ENCODE assay signal across 18 mouse cellular contexts in the genomic region with DNA sequence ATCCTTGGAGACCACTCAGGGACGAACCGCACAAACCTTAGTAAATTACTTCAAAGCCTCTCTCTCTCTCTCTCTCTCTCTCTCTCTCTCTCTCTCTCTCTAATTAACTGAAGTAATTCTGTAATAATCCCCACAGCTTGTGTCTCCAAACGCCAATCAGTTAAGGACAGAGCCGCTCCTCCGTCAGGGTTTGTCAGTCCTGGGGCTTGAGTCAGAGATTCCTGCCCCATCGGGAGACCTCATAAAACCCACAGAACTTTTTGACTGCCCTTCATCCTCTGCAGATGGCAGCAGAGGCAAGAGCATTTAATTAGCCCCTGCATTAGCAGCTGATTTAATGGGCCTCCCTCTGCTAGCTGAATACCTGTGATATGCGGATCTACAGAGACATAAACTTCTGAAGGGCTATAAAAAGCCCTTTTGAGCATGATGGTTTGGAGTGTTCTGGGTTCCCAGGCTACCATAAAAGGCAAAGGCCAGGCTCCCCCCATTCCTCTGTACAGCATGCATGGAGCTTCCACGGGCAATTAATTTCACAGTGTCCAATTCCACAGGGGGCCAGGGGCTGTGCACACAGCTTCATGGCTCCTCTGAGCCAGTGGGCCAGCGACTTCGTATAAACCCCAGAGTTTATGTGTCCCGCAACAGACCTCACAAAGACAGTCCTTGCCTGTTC.
DNase-seq lines count a peak whose midpoint lies in the region; ATAC-seq and TF ChIP-seq lines count a peak whose summit lies in the region.
"Had no signal": no experiment of that assay in that cellular context is flagged by ENCODE, and none has a peak within 500 bp of the region (broad histone marks: within the 10 kb centered on the region; RNA-seq: fewer than 3 reads in every experiment).

No protein-coding gene starts in this region.

- no peaks in the 10 kb centered on the region for H3K9me3 ChIP-seq in kidney, embryonic 14.5 days (ENCODE audit: control insufficient read depth, low read length)
- no peaks in the 10 kb centered on the region for H3K9me3 ChIP-seq in limb, embryonic 11.5 days (ENCODE audit: control insufficient read depth, low read length)
- H3K9me3 ChIP-seq in stomach, postnatal 0 days (ENCODE audit: control insufficient read depth, low read length): no peaks in the 10 kb centered on the region

- no peak overlapping the region for H3K4me2 ChIP-seq in kidney, embryonic 14.5 days (replicated peaks; ENCODE audit: low read depth, low read length)
- no peak overlapping the region for H3K4me2 ChIP-seq in limb, embryonic 11.5 days (ENCODE audit: low read depth, severe bottlenecking)
- no peak overlapping the region for H3K4me2 ChIP-seq in stomach, postnatal 0 days (replicated peaks; ENCODE audit: low read depth)
- H3K4me2 ChIP-seq: heart, embryonic 11.5 days had no signal

- H3K4me3 ChIP-seq in kidney, embryonic 14.5 days (ENCODE audit: low read length): no peak overlapping the region
- H3K4me3 ChIP-seq in limb, embryonic 11.5 days (ENCODE audit: low read depth, low read length): no peak overlapping the region
- H3K4me3 ChIP-seq in stomach, postnatal 0 days (ENCODE audit: low read depth, low read length): no peak overlapping the region
- H3K4me3 ChIP-seq: layer of hippocampus, adult 2 months; left cerebral cortex, adult 2 months had no signal

- peak; percentile 24 for TF ChIP-seq CTCF in stomach, postnatal 0 days (IDR thresholded peaks at IDR 0.05; ENCODE audit: low read depth)

- no peaks in the 10 kb centered on the region for H3K36me3 ChIP-seq in kidney, embryonic 14.5 days (ENCODE audit: control insufficient read depth, insufficient read depth, low read length)
- H3K36me3 ChIP-seq in limb, embryonic 11.5 days (ENCODE audit: control insufficient read depth, insufficient read depth, low read length): no peaks in the 10 kb centered on the region
- no peaks in the 10 kb centered on the region for H3K36me3 ChIP-seq in stomach, postnatal 0 days (ENCODE audit: control insufficient read depth, insufficient read depth, low read length)

- H3K9ac ChIP-seq in kidney, embryonic 14.5 days (ENCODE audit: low read depth, low read length): no peak overlapping the region
- no peak overlapping the region for H3K9ac ChIP-seq in limb, embryonic 11.5 days (ENCODE audit: low read length)
- H3K9ac ChIP-seq in stomach, postnatal 0 days (ENCODE audit: low read length): no peak overlapping the region
- H3K9ac ChIP-seq: liver, postnatal 0 days had no signal

- TF ChIP-seq EP300 in stomach, postnatal 0 days (optimal IDR thresholded peaks at IDR 0.05): no peak

- ATAC-seq in kidney, embryonic 14.5 days (ENCODE audit: low FRiP score, low TSS enrichment): peak; percentile 62; the same call in 1 of the 2 replicates
- ATAC-seq in limb, embryonic 11.5 days (ENCODE audit: insufficient number of reproducible peaks, low FRiP score, low TSS enrichment, low read depth): no peak; the same call in 1 of the 2 replicates
- no peak for ATAC-seq in stomach, postnatal 0 days (ENCODE audit: low FRiP score, low TSS enrichment)
- ATAC-seq in frontal cortex, adult (ENCODE audit: low TSS enrichment): no peak
- ATAC-seq: liver, postnatal 0 days had no signal

- H3K27me3 ChIP-seq in kidney, embryonic 14.5 days (ENCODE audit: control insufficient read depth, insufficient read depth, low read length): no peaks in the 10 kb centered on the region
- H3K27me3 ChIP-seq in limb, embryonic 11.5 days (ENCODE audit: control insufficient read depth, insufficient read depth, low read length): no peaks in the 10 kb centered on the region
- H3K27me3 ChIP-seq in stomach, postnatal 0 days (ENCODE audit: control insufficient read depth, insufficient read depth, low read length): no peaks in the 10 kb centered on the region

- peaks cover 12% of the 10 kb centered on the region; the same call in 1 of the 2 replicates for H3K4me1 ChIP-seq in kidney, embryonic 14.5 days (ENCODE audit: control insufficient read depth, insufficient read depth, low read length)
- H3K4me1 ChIP-seq in limb, embryonic 11.5 days (ENCODE audit: control insufficient read depth, insufficient read depth, low read length): peaks cover 8% of the 10 kb centered on the region
- no peaks in the 10 kb centered on the region for H3K4me1 ChIP-seq in stomach, postnatal 0 days (replicated peaks; ENCODE audit: control insufficient read depth, insufficient read depth)

- peak overlapping the region; percentile 26; the same call in 1 of the 2 replicates for H3K27ac ChIP-seq in kidney, embryonic 14.5 days (ENCODE audit: low read depth, low read length)
- H3K27ac ChIP-seq in limb, embryonic 11.5 days (replicated peaks; ENCODE audit: low read depth, low read length): no peak overlapping the region
- no peak overlapping the region for H3K27ac ChIP-seq in stomach, postnatal 0 days (replicated peaks)
- H3K27ac ChIP-seq: layer of hippocampus, adult 2 months; left cerebral cortex, adult 2 months had no signal

- DNase-seq in kidney, postnatal 25 days: no peak
- DNase-seq in retina, postnatal 1 day: peak; percentile 30
- no peak for DNase-seq in retina, embryonic 14.5 days (ENCODE audit: low spot score)
- peak; percentile 62 for DNase-seq in limb, embryonic 11.5 days (ENCODE audit: low spot score)
- no peak for DNase-seq in stomach, postnatal 0 days (ENCODE audit: low spot score)
- DNase-seq in ovary, postnatal 14 days (ENCODE audit: low spot score): no peak
- DNase-seq: B cell, adult 2 months; cerebellum, postnatal 10 days; heart, postnatal 36 days; kidney, adult 8-10 months; liver, postnatal 0 days; lung, postnatal 14 days; thymus, postnatal 36 days had no signal

- 10% methylated on average over 11 of the region's 11 CpGs for WGBS in kidney, embryonic 14.5 days
- WGBS in limb, embryonic 11.5 days: 15% methylated on average over 11 of the region's 11 CpGs
- 60% methylated on average over 11 of the region's 11 CpGs for WGBS in stomach, postnatal 0 days

Comparison
In these comparisons a context has a peak if more than half of its experiments do, and no peak if none do; other contexts are left out.
1. DNase-seq: peak in retina, postnatal 1 day (single experiment) and limb, embryonic 11.5 days (single experiment); none in kidney, postnatal 25 days (0 of 2), retina, embryonic 14.5 days (single experiment), stomach, postnatal 0 days (single experiment) and ovary, postnatal 14 days (single experiment).